Mouse (Mus musculus) small intestine, adult 2 months (tissue): ENCODE results near the gene Klhl36. TPM values are rescaled to one million over a fixed set of nuclear protein-coding genes. Genes with fewer than 3 reads are reported as not detected.

Source experiments
- H3K27ac ChIP-seq: fragments of 200-500 bp; 2 replicates; pipeline ENCODE4 v1.5.1; 2012; ENCODE audit warnings: low read depth, low read length, control low read depth, inconsistent platforms; ENCODE audit not compliant: insufficient read depth
- H3K27me3 ChIP-seq: fragments of 200-500 bp; 2 replicates; pipeline ENCODE4 v1.6.1; 2012; ENCODE audit warnings: mild to moderate bottlenecking, moderate library complexity, low read length, inconsistent platforms; ENCODE audit not compliant: control insufficient read depth, insufficient read depth
- H3K36me3 ChIP-seq: fragments of 200-500 bp; 2 replicates; pipeline ENCODE4 v1.6.1; 2012; ENCODE audit warnings: mild to moderate bottlenecking, low read length, control low read depth, inconsistent platforms; ENCODE audit not compliant: control insufficient read depth, insufficient read depth
- H3K4me1 ChIP-seq: fragments of 200-500 bp; 2 replicates; pipeline ENCODE4 v1.6.1; 2012; ENCODE audit warnings: low read length, inconsistent platforms, mixed read lengths; ENCODE audit not compliant: control insufficient read depth, insufficient read depth, insufficient read length
- H3K4me3 ChIP-seq: fragments of 200-500 bp; 2 replicates; pipeline ENCODE4 v1.5.1; 2012; ENCODE audit warnings: low read depth, mild to moderate bottlenecking, control low read depth, inconsistent platforms, low read length, moderate library complexity
- CTCF ChIP-seq: fragments of 200-500 bp; IDR thresholded peaks from 2 replicates; pipeline ENCODE4 v1.5.1; 2012; ENCODE audit warnings: low read depth, mild to moderate bottlenecking, control low read depth, inconsistent platforms, low read length, moderate library complexity, mixed read lengths; ENCODE audit not compliant: insufficient replicate concordance, insufficient read length; ENCODE audit errors: extremely low read depth
- POLR2A ChIP-seq: fragments of 200-500 bp; IDR thresholded peaks from 2 replicates; pipeline ENCODE4 v1.6.1; 2012; ENCODE audit warnings: low read depth, mild to moderate bottlenecking, control low read depth, inconsistent platforms, low read length, moderate library complexity
- WGBS: fragments of 180-500 bp; shearing (Covaris S2); methylation state at CpG from one replicate; pipeline ENCODE4 v1.1.7; 2018; 5-methylcytosine and 5-hydroxymethylcytosine counted together
- polyA plus RNA-seq: library from polyadenylated mRNA; depleted of rRNA; stranded (reverse); fragments of >200 nt; gene quantifications from 2 replicates; pipeline ENCODE4 v1.2.3, GENCODE M21; 2012

The Klhl36 gene
- polyA plus RNA-seq, 1 experiment: 23.8 TPM

- Histone ChIP-seq H3K4me3 (no peak overlapping the region), H3K4me1 (peaks cover 20% of the 10 kb centered on the region), H3K36me3 (no peaks in the 10 kb centered on the region), H3K27me3 (no peaks in the 10 kb centered on the region), H3K27ac (no peak overlapping the region)
- TF ChIP-seq POLR2A (no peak), CTCF (no peak)
- WGBS: 17% methylated on average over 3 of the region's 3 CpGs
Measured at GRCm38 (mm10) chr8:119913181-119913580, 51.1 kb downstream of the Klhl36 start.

GRCm38 (mm10) chr8:119914161-119914560 is 52.1 kb downstream of the Klhl36 start:
- no peak overlapping the region for H3K27ac ChIP-seq
- no peak for TF ChIP-seq CTCF
- TF ChIP-seq POLR2A: no peak
- H3K27me3 ChIP-seq: no peaks in the 10 kb centered on the region
- H3K4me1 ChIP-seq: peaks cover 20% of the 10 kb centered on the region
- no peaks in the 10 kb centered on the region; the same call in 1 of the 2 replicates for H3K36me3 ChIP-seq
- H3K4me3 ChIP-seq: no peak overlapping the region
- 12% methylated on average over 2 of the region's 2 CpGs for WGBS

GRCm38 (mm10) chr8:119915298-119915697 is 53.2 kb downstream of the Klhl36 start:
- peaks cover 20% of the 10 kb centered on the region for H3K4me1 ChIP-seq
- no peak overlapping the region for H3K4me3 ChIP-seq
- 81% methylated on average over 4 of the region's 4 CpGs for WGBS
- H3K36me3 ChIP-seq: no peaks in the 10 kb centered on the region; the same call in 1 of the 2 replicates
- H3K27ac ChIP-seq: no peak overlapping the region
- no peak for TF ChIP-seq POLR2A
- no peak for TF ChIP-seq CTCF
- no peaks in the 10 kb centered on the region for H3K27me3 ChIP-seq

GRCm38 (mm10) chr8:119916237-119916892 is 54.3 kb downstream of the Klhl36 start:
- WGBS: 58% methylated on average over 16 of the region's 16 CpGs
- peaks cover 20% of the 10 kb centered on the region for H3K4me1 ChIP-seq
- H3K4me3 ChIP-seq: no peak overlapping the region
- H3K27me3 ChIP-seq: no peaks in the 10 kb centered on the region
- no peaks in the 10 kb centered on the region; the same call in 1 of the 2 replicates for H3K36me3 ChIP-seq
- TF ChIP-seq POLR2A (no peak), CTCF (no peak)
- H3K27ac ChIP-seq: no peak overlapping the region

GRCm38 (mm10) chr8:119917415-119917814 is 55.3 kb downstream of the Klhl36 start:
- 43% methylated on average over 3 of the region's 3 CpGs for WGBS
- Histone ChIP-seq H3K27ac (no peak overlapping the region), H3K27me3 (no peaks in the 10 kb centered on the region), H3K36me3 (no peaks in the 10 kb centered on the region; the same call in 1 of the 2 replicates), H3K4me3 (no peak overlapping the region), H3K4me1 (peaks cover 18% of the 10 kb centered on the region)
- no peak for TF ChIP-seq POLR2A

- WGBS: 23% methylated on average over 1 of the region's 1 CpGs
- TF ChIP-seq POLR2A (no peak), CTCF (no peak)
- Histone ChIP-seq H3K4me1 (peaks cover 14% of the 10 kb centered on the region), H3K27ac (no peak overlapping the region), H3K27me3 (no peaks in the 10 kb centered on the region), H3K36me3 (no peaks in the 10 kb centered on the region; the same call in 1 of the 2 replicates), H3K4me3 (no peak overlapping the region)
Measured at GRCm38 (mm10) chr8:119918155-119918567, 56.1 kb downstream of the Klhl36 start.

- H3K4me1 ChIP-seq: no peaks in the 10 kb centered on the region; the same call in 1 of the 2 replicates
- H3K27me3 ChIP-seq: no peaks in the 10 kb centered on the region
- no peak overlapping the region for H3K27ac ChIP-seq
- H3K4me3 ChIP-seq: no peak overlapping the region
- TF ChIP-seq CTCF (no peak), POLR2A (no peak)
- WGBS: 82% methylated on average over 5 of the region's 5 CpGs
- H3K36me3 ChIP-seq: no peaks in the 10 kb centered on the region; the same call in 1 of the 2 replicates
Measured at GRCm38 (mm10) chr8:119923259-119923658, 61.2 kb downstream of the Klhl36 start.

GRCm38 (mm10) chr8:119925428-119925827 is 63.4 kb downstream of the Klhl36 start:
- no peak overlapping the region for H3K4me3 ChIP-seq
- H3K27ac ChIP-seq: no peak overlapping the region
- WGBS: 83% methylated on average over 4 of the region's 4 CpGs
- H3K36me3 ChIP-seq: no peaks in the 10 kb centered on the region
- no peaks in the 10 kb centered on the region for H3K27me3 ChIP-seq
- H3K4me1 ChIP-seq: no peaks in the 10 kb centered on the region
- TF ChIP-seq CTCF (no peak), POLR2A (no peak)
